Mouse (Mus musculus): ENCODE measurements around the gene Dcpp3.
"Not testable (repeated sequence)": the region's sequence is repeated elsewhere in the genome, so short reads cannot be mapped to it uniquely, and the experiment has no call there.

Gene Dcpp3

GRCm38 (mm10) chr17:23917158-23917557, at the start of gene Dcpp3:
Gene Dcpp3 (plus strand): TSS chr17:23917458.
- DNase-seq (ENCODE audit: low read depth, low spot score) = not testable (repeated sequence)

DNA sequence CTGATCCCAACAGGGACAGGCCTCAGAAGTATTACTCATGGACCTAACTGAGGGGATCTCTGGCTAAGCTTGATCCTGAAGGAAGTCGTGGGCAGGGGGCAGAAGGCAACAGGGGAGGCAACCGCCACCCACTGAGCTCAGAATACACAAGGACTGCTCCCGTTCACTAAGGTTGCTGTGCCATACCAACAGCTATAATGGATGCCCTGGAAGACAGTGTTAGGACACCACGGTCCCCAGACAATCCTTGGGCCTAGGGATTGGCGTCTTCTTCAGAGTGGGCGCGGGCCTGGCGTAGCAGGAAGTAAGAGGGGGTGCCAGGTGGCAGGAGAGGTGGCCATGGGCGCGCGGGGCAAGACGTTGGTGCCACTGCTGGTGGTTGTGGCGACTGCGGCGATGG, 49.5 kb upstream of the Dcpp3 start, which contains the start of gene Prss21:
Prss21 (plus strand) TSS at position 301 of the 400 bp plus-strand sequence.
- no peak for DNase-seq (ENCODE audit: low read depth, low spot score)

GRCm38 (mm10) chr17:23868513-23868912, 48.7 kb upstream of the Dcpp3 start:
- DNase-seq (ENCODE audit: low read depth, low spot score) = no peak

DNA sequence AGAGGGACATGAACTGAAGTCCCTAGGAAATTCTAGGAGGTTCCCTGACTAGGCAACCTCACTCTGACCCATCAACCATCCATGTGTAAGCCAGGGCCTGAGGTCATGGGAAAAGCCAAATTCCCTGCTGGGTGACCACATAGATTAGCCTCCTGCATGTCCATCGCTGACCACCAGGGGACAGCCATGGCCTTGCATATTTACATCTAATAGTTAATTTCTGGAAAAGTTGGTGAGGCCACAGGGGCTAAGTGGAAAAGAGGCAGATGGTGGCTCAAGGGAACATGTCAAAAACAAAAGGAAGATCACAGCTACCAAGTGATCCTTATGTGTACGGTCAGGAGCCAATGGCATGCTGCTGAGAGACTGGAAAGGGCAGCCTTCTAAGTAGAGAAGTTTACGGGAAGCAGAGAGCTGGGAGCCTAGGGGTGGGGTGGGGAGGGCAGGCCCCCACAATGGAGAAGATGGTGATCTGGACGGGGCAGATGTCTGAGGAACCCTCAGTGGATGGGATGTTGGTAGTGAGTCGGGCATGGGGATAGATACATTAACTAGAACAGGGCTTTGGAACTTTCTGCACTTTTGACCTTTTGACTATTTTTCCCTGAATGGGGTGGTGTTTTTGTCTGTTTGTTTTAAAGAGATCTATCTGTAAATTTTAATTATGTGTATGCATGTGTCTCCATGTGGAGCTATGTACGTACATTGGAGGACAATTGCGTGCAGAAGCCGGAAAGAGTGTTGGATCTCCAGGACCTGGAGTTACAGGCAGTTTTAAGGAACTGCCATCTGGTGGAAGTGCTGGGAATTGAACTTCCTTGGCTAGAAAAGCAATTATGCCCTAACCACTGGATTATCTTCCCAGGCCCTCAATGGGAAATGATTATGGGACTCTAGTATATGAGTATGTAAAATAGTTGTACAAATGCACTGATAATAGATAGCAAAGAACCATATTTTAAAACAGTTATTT, 43.1 kb upstream of the Dcpp3 start:
- no peak for DNase-seq (ENCODE audit: low read depth, low spot score)

DNA sequence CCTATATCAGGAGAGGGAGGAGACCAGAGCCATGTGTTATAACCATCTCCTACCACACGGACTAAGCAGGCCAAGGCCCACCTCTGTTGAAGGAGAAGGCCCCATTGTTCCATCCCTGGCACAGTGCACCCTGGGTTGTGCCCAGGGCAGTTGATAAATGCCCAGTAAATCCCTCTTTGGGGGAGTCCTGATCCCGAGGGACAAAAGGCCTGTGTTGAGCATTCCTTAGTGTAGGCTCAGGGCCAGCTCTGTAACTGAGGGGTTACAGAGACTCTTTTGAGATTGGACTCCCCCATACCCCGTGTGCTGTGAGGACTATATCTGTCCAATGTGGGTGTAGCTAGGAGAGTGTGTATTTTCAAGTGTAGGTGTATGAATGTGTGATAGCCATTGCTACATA, 40.5 kb upstream of the Dcpp3 start:
- no peak for DNase-seq (ENCODE audit: low read depth, low spot score)

- DNase-seq (ENCODE audit: low read depth, low spot score) = no peak
Observed at GRCm38 (mm10) chr17:23877166-23877565, 40.1 kb upstream of the Dcpp3 start.

DNA sequence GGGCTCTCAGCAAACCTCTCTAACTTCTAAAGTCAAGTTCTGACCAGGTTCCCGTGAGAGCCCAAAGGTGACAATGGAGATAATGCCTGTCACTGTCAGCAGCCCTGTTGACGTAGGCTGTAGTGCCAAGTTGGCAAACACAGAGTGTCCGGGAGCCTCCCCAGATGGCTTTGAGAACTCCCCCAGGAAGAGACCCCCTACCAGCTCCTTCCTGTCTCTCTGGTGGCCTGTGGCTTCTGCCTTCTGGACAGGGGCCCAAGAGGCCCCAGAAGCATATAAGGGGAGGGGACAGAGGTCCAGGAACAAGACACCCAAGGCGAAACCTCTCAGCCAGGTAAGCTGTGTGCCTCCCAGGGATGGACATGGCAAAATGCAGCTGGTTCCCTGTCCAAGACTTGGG, 36.7 kb upstream of the Dcpp3 start, which contains the start of the genes Dcpp1 and Dcpp2:
Dcpp1 (plus strand) TSS at position 301 of the 400 bp plus-strand sequence.
Dcpp2 (plus strand) TSS at position 305 of the 400 bp plus-strand sequence.
- not testable (repeated sequence) for DNase-seq (ENCODE audit: low read depth, low spot score)

DNA sequence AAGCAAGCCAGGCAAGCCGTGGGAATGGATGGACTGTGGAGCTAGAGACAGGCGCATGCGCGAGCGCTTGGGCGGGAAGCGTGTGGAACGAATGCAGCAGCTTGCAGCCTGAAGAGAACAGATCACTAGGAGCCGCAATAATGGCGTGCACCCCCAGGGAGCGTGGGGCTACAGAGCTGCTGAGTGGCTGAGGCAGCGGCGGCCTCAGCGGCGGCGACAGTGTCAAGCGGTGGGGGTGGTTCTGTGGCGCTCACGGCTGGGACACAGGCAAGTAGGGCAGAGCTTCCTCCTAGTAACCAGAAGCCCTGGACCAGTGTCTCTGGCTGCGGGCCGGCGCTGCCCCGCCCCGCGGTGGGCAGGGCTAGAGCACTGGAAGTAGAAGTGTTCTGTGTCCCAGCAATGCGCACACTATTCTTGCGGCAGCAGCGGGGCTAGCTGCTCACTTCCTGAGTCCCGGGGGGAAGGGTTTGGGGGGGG, 7.3 kb downstream of the Dcpp3 start:
- peak; percentile 87 for DNase-seq (ENCODE audit: low read depth, low spot score)

GRCm38 (mm10) chr17:23925090-23925493, 7.8 kb downstream of the Dcpp3 start:
- DNase-seq (ENCODE audit: low read depth, low spot score) = peak; percentile 49

DNA sequence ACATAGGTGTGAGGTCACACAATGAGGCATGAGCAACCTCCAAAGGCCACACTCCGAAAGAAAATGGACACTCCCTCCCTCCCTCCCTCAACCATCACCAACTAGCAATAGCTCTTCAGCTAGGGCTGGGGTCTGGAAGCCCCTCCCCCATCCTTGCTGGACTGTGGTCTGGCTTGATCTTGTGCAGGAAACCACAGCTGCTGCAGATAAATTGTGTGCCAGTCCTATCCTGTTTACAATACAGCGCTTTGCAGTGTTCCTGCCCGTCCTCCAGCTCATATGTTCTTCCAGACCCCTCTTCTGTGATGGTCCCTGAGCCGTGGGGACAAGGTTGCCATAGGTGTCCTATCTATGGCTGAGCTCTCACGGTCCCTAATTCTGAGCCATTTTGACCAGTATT, 13.9 kb downstream of the Dcpp3 start:
- DNase-seq (ENCODE audit: low read depth, low spot score) = no peak

- DNase-seq (ENCODE audit: low read depth, low spot score) = no peak
Observed at GRCm38 (mm10) chr17:23941372-23941771, 24.1 kb downstream of the Dcpp3 start, which contains the start of gene Sbp. Gene Sbp (plus strand): TSS chr17:23941672.

DNA sequence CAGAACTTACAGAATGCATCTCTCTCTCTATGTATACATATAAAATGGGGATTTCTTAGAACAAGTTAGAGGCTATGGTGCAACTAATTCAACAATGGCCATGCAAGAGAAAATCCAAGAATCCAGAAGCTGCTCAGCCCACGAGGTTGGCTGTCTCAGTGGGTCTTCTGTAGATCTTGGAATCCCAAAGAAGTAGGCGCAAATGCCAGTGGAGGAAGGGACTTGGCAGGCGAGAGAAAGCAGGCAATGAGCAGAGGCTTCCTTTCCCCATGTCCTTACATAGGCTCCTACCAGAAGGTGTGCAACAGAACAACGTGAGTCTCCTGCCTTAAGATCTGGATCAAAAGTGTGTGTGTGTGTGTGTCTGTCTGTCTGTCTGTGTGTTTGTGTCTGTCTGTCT, 30.2 kb downstream of the Dcpp3 start:
- not testable (repeated sequence) for DNase-seq (ENCODE audit: low read depth, low spot score)

DNA sequence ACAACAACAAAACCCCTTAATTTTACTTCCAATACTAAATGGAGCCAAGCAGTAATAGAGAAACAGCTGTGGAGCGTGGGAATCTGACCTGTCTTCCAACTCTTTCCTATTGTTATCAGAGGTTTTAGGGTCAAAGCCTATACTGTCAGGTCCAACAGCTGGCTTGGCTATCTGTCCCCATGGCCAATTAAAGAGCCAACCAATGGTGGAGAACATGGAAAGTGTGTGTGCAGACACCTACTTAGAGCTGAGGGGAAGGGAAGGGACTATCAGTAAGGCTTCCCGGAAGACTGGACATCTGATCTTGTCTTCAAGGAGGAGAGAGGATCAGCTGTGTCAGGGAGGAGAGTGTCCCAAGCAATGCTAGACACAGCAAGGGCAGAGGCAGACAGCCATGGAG, 31.8 kb downstream of the Dcpp3 start:
- DNase-seq (ENCODE audit: low read depth, low spot score) = no peak

DNA sequence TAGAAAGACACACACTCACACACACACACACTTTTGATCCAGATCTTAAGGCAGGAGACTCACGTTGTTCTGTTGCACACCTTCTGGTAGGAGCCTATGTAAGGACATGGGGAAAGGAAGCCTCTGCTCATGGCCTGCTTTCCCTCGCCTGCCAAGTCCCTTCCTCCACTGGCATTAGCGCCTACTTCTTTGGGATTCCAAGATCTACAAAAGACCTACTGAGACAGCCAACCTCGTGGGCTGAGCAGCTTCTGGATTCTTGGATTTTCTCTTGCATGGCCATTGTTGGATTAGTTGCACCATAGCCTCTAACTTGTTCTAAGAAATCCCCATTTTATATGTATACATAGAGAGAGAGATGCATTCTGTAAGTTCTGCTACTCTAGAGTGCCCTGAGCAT, 33.6 kb downstream of the Dcpp3 start:
- not testable (repeated sequence) for DNase-seq (ENCODE audit: low read depth, low spot score)

GRCm38 (mm10) chr17:23955174-23955573, 37.9 kb downstream of the Dcpp3 start, which contains the start of gene Sbpl:
Gene Sbpl (minus strand): TSS chr17:23955274.
- no peak for DNase-seq (ENCODE audit: low read depth, low spot score)

GRCm38 (mm10) chr17:23960084-23960738, 43.0 kb downstream of the Dcpp3 start:
- peak; percentile 83 for DNase-seq (ENCODE audit: low read depth, low spot score)

DNA sequence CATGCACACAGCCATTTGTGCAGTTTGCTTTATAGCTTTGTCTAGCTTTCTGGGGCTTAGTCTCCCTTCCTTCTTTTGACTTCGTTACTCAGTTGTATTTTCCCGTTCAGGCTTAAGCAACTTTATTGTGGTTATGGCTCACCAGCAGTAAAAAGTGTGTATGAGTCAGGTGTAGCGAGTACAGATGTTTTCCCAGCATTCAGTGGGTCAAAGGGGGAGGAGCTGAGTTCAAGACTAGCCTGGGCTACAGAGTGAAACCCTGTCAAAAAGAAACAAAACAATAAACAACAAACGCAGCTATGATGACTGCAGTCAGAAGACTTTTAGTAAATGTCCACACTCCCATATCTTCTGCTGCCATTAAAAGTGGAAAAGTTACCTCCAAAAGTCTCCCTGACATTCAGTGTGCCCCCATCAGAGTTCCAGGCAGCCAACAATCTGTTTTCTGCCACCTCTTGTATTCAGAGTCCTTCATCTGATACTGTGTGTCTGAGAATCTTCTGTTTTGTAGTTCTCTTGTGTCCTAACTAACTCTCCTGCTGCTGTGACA, 44.4 kb downstream of the Dcpp3 start:
- no peak for DNase-seq (ENCODE audit: low read depth, low spot score)

- no peak for DNase-seq (ENCODE audit: low read depth, low spot score)
Observed at GRCm38 (mm10) chr17:23965805-23966425, 48.7 kb downstream of the Dcpp3 start.

- no peak for DNase-seq (ENCODE audit: low read depth, low spot score)
Observed at GRCm38 (mm10) chr17:23966658-23967401, 49.6 kb downstream of the Dcpp3 start.

DNA sequence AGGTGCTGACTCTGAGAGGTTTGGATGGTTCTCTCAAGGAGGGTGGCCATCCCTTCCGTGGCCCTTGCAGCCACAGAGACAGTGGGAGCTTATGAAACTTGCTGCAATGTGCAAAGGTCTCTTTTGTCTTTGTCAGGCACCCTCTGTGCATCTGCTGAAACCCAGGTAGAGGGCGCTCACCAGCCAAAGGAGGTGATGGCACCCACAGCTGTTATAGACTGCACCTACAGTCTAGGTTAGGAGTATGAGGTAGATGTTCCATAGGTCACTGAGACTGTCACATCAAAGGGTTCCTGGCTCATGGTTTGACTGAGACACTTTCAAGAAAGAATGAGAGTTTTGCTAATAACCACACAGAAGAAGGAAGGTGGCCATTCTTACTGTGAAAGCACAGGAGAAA, 51.5 kb downstream of the Dcpp3 start:
- no peak for DNase-seq (ENCODE audit: low read depth, low spot score)

All from embryo, embryonic 11.5 days (tissue).